Mouse (Mus musculus) G1E (cell line): ENCODE results near the gene Mrvi1. TPM values are rescaled to one million over a fixed set of nuclear protein-coding genes. Genes with fewer than 3 reads are reported as not detected.

Experiments
- ATAC-seq: 2 replicates; pipeline ENCODE4 v1.8.0; 2016; ENCODE audit warnings: mild to moderate bottlenecking; ENCODE audit not compliant: insufficient number of reproducible peaks, poor library complexity, low FRiP score, severe bottlenecking; ENCODE audit errors: extremely low read depth
- DNase-seq: peaks from one replicate; pipeline ENCODE4 v3.0.0; 2012; ENCODE audit warnings: low spot score
- H3K27me3 ChIP-seq: 2 replicates; pipeline ENCODE4 v1.6.1; 2012; ENCODE audit warnings: mild to moderate bottlenecking, low read length, inconsistent platforms; ENCODE audit not compliant: insufficient read depth
- H3K36me3 ChIP-seq: replicated peaks from 2 replicates; pipeline ENCODE3; 2012; ENCODE audit warnings: mild to moderate bottlenecking, inconsistent platforms
- H3K4me1 ChIP-seq: 2 replicates; pipeline ENCODE4 v1.6.1; 2012; ENCODE audit warnings: low read depth, low read length, inconsistent platforms, mixed read lengths; ENCODE audit not compliant: insufficient read depth
- H3K4me3 ChIP-seq: 2 replicates; pipeline ENCODE4 v1.5.1; 2012; ENCODE audit warnings: low read depth, mild to moderate bottlenecking, inconsistent platforms, low read length, moderate library complexity, mixed read lengths
- H3K9me3 ChIP-seq: replicated peaks from 2 replicates; pipeline ENCODE4 v1.6.1; 2012; ENCODE audit warnings: inconsistent platforms
- CTCF ChIP-seq: IDR thresholded peaks from 2 replicates; pipeline ENCODE4 v1.5.1; 2012; ENCODE audit warnings: low read depth, low read length, inconsistent platforms, mixed read lengths
- GATA1 ChIP-seq: IDR thresholded peaks from 2 replicates; pipeline ENCODE4 v1.6.1; 2012; ENCODE audit warnings: borderline replicate concordance, low read length, inconsistent platforms, mixed read lengths
- GATA2 ChIP-seq: IDR thresholded peaks from 2 replicates; pipeline ENCODE4 v1.6.1; 2012; ENCODE audit warnings: low read depth, low read length, inconsistent platforms, borderline replicate concordance
- POLR2AphosphoS5 ChIP-seq: IDR thresholded peaks from 2 replicates; pipeline ENCODE4 v1.6.1; 2012; ENCODE audit warnings: low read depth, low read length, inconsistent platforms; ENCODE audit not compliant: insufficient replicate concordance
- TAL1 ChIP-seq: conservative IDR thresholded peaks from 2 replicates; pipeline ENCODE4 v1.6.1; 2012; ENCODE audit warnings: low read depth, low read length, inconsistent platforms, mixed read lengths
- polyA plus RNA-seq: library from polyadenylated mRNA; stranded (reverse); fragments of >175 nt; gene quantifications from 2 replicates; pipeline ENCODE4 v1.2.3, GENCODE M21; 2012
- total RNA-seq, 2 experiments: library from RNA; stranded (forward) in 1 of 2; stranded (reverse) in 1 of 2; fragments of 200-1000 nt in 1 of 2; fragments of >200 nt in 1 of 2; fragmentation: Nextera tagmentation in 1 of 2; gene quantifications; 2 replicates each; pipeline ENCODE4 v1.2.3; 2014 to 2017

The Mrvi1 gene
- total and polyA plus RNA-seq, 3 experiments: 0.04 to 0.11 TPM; not detected in 1

DNA sequence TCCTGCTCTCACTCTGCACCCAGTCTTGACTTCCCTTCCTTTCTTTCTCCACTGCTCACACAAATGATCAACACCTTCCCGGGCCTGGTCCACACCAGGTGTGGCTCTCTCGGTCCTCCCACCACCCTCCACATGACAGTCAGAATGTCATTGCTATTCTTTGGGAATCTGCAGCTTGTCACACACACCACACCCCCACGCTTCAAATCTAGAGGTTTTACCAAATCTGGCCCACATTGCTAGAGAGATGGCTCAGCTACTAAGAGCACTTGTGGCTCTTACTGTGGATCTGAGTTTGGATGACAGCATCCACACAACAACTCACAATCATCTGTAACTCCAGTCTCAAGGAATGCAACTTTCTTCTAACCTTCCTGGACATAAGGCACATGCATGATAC, 34.7 kb upstream of the Mrvi1 start:
- H3K4me3 ChIP-seq: no peak overlapping the region
- H3K9me3 ChIP-seq: no peaks in the 10 kb centered on the region
- ATAC-seq: no peak
- TF ChIP-seq TAL1: no peak
- no peak for TF ChIP-seq GATA2
- no peak for TF ChIP-seq CTCF
- TF ChIP-seq GATA1: no peak
- TF ChIP-seq POLR2AphosphoS5: no peak
- H3K27me3 ChIP-seq: peaks cover 39% of the 10 kb centered on the region
- no peak for DNase-seq
- H3K4me1 ChIP-seq: peaks cover 14% of the 10 kb centered on the region
- H3K36me3 ChIP-seq: no peaks in the 10 kb centered on the region

DNA sequence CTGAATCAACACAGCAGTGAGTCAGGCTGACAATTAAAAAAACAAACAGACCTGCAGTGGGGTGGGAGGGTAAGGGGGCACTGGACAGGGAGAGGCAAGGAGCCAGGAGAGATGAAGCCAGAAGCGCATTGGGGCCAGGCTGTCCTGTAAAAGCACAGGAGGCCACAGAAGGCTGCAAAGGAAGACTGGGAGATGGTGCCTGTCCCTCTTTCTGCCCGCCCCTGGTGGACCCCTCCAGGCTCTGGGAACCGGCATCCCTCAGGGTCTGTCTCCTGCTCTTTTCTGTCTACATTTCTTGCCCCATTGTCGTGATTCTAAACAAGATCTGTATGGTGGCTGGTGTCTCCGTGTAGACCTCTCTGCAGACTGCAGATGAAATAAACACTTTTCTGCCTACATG, 33.5 kb upstream of the Mrvi1 start:
- TF ChIP-seq GATA2 (no peak), TAL1 (no peak), GATA1 (no peak), POLR2AphosphoS5 (no peak), CTCF (no peak)
- no peak for DNase-seq
- peaks cover 42% of the 10 kb centered on the region for H3K27me3 ChIP-seq
- no peaks in the 10 kb centered on the region for H3K9me3 ChIP-seq
- peaks cover 14% of the 10 kb centered on the region for H3K4me1 ChIP-seq
- H3K4me3 ChIP-seq: no peak overlapping the region
- ATAC-seq: no peak
- H3K36me3 ChIP-seq: no peaks in the 10 kb centered on the region

DNA sequence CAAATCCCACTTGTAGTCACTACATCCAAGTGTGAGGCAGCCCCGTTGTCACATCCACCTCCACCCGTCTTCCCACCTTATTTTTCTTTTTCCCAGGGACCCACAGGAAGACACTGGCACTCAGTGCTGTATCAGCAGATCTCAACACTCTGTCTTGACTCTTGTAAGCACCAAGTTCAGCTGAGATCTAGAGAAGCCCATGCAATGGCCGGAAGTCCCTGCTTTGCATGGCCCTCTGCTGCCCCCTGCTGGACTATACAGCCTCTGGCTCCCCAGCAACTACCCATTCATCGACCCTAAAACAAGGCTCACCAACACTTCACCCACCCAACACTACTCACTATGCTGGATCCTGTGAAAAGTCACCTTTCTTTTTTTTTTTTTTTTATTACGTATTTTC, 32.6 kb upstream of the Mrvi1 start:
- Histone ChIP-seq H3K4me1 (peaks cover 14% of the 10 kb centered on the region), H3K36me3 (no peaks in the 10 kb centered on the region), H3K27me3 (peaks cover 36% of the 10 kb centered on the region), H3K9me3 (no peaks in the 10 kb centered on the region), H3K4me3 (no peak overlapping the region)
- DNase-seq (peak; percentile 72), ATAC-seq (peak; percentile 66)
- no peak for TF ChIP-seq GATA2
- peak; percentile 83 for TF ChIP-seq CTCF

DNA sequence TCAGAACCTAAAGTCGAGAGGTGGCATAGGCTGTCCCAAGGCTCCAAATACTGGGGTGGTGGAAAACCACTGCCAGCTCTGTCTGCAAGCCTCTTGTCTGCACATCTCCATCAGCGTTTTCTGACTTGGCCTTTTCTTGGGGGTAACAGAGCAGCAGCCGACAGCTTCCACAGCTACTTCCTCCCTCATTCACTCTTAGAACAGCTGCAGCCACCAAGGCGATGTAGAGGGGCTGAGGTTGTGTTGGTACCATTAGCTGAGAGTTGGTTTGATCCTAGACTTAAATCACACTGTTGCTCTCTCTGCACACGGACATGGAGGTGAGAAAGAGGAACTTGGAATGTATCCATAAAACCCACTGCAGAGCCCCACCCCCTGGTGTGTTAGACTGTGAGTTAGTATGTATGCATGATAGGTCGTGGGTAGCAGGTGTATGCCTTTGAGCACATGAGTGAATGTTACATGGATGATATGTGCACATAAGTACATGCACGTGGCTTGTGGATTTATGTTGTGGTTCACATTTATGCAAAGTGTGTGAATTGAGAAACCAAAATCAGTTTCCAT, 31.9 kb upstream of the Mrvi1 start:
- no peaks in the 10 kb centered on the region for H3K9me3 ChIP-seq
- no peak for TF ChIP-seq POLR2AphosphoS5
- no peak for TF ChIP-seq GATA2
- TF ChIP-seq GATA1: no peak
- TF ChIP-seq TAL1: no peak
- no peak for TF ChIP-seq CTCF
- ATAC-seq: no peak
- no peaks in the 10 kb centered on the region for H3K36me3 ChIP-seq
- DNase-seq: peak; percentile 33
- H3K4me3 ChIP-seq: no peak overlapping the region
- peaks cover 14% of the 10 kb centered on the region for H3K4me1 ChIP-seq
- peaks cover 33% of the 10 kb centered on the region for H3K27me3 ChIP-seq

DNA sequence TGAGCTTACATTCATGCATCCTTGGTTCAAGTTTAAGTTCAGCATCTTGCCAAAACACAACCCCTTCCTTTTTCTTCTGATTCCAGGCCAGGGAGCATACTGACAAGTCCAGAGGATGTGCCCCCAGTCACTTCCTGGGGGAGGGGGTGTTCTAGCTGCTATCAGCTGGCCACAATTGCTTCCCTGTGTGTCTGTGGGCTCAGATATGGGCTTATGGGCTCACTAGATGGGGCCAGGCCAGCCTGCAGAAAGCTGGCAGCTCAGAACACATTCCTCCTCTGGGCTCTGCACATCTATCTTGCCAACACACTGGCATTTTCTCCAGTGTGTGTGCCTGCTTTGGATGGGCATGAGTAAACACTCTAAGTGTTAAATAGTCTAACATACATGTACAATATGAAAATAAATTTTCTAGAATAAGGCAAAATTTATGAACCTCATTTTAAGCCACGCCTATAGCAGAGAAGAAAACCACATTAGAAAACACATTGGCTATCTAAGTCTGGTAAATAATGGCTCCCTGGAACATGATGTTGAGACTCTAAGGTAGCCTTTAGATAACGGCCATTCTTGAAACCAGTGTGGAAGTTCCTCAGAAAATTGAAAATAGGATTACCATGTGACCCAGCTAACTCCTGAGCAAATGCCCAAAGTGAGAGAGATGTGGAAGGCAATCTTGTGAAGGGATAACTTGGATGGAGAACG, 22.0 kb upstream of the Mrvi1 start:
- no peaks in the 10 kb centered on the region for H3K27me3 ChIP-seq
- no peaks in the 10 kb centered on the region for H3K36me3 ChIP-seq
- TF ChIP-seq GATA2 (no peak), GATA1 (no peak), POLR2AphosphoS5 (no peak), TAL1 (peak; percentile 69), CTCF (no peak)
- H3K9me3 ChIP-seq: no peaks in the 10 kb centered on the region
- no peak overlapping the region for H3K4me3 ChIP-seq
- H3K4me1 ChIP-seq: peaks cover 22% of the 10 kb centered on the region
- ATAC-seq (peak; percentile 66), DNase-seq (no peak)

GRCm38 (mm10) chr7:110998887-110999827, 16.9 kb upstream of the Mrvi1 start:
- Histone ChIP-seq H3K4me3 (no peak overlapping the region), H3K9me3 (no peaks in the 10 kb centered on the region), H3K27me3 (0 out of 2 replicates have a peak, but pooled peaks cover 4% of the 10 kb centered on the region), H3K4me1 (peaks cover 16% of the 10 kb centered on the region), H3K36me3 (no peaks in the 10 kb centered on the region)
- TF ChIP-seq GATA2 (no peak), CTCF (no peak), GATA1 (no peak), TAL1 (no peak), POLR2AphosphoS5 (no peak)
- peak; percentile 34 for ATAC-seq
- DNase-seq: no peak
